Mouse (Mus musculus): ENCODE measurements around the gene Timm23.
"Not testable (repeated sequence)": the region's sequence is repeated elsewhere in the genome, so short reads cannot be mapped to it uniquely, and the experiment has no call there.

Timm23 gene

GRCm38 (mm10) chr14:32164173-32165051 is 37.3 kb downstream of the Timm23 start:
- no peak for DNase-seq

DNA sequence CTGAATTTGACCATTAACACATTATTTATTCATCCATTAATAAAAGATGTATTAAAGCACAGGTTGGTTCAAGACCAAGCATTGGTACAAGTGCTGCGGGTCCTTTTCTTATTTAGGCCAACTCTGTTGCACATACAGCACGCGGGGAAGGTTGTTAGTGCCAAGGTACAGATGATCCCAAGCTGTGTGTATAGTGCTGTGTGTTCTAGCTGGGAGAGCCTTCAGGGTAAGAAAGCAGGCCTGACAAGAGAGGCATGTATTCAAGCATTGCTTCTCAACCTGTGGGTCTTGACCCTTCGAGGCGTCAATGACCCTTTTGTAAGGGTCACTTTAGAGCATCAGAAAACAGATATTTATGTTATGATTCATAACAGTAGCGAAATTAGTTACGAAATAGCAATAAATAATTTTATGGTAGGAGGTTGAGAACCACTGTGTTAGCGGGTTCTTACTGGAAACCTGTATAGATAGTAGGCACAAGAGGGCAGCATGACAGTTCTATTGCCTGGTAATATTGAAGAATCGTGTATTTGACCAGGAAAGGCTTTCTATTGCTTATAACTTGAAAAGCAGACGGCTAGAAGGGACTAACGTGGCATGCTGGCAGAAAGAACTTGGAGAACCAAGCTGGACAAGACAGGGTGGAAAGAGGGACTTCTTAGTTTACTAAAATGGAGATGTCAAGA is 38.4 kb downstream of the Timm23 start:
- DNase-seq: no peak

- DNase-seq: no peak
Measured at GRCm38 (mm10) chr14:32162231-32162630, 39.5 kb downstream of the Timm23 start.

- no peak for DNase-seq
Measured at GRCm38 (mm10) chr14:32161090-32161885, 40.4 kb downstream of the Timm23 start.

DNA sequence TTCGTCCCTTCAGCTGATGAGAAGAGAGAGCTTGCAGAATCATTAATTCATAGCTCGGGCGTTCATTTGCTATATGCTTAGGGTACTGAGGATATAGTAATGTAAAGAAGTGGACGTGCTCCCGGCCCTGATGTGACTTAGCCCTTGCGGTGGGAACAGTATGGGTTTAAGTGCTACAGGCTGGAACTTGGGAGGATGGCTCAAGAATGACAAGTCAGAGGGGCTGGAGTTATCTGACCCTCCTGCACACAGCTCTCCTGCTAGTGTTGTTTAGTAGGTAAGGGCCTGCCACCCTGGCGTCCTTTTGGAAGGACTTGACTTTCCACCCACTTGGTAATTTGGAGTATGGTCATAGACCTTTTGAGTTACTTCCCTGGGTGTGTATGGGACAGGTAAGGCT is 41.1 kb downstream of the Timm23 start:
- no peak for DNase-seq

DNA sequence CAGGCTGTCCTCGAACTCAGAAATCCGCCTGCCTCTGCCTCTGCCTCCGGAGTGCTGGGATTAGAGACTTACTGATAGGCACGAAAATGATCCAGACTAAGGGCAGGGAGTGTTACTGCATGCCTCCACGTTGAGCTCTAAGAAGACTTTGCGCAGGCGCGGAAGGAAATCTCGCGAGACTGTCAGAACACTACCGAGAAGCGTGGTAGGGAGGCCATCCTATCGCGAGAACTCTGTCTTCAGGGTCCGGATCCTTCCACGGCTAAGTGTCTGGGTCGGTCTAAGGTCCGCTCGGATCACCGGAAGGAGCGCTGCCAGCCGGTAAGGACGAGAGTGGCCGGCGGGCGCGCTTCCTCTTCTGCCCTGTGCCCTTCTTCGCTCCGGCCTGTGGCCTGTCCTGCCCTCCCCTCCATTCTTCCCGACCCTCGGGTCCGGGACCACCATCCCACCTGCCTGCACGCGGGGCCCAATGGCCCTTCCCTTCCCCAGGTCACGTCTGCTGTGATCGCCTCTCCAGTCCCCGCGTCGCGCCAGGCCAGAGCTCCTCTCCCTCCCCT is 41.9 kb downstream of the Timm23 start, which contains the start of gene Ncoa4:
Ncoa4 (plus strand) TSS at position 176 of the 557 bp plus-strand sequence.
- peak; percentile 98 for DNase-seq

DNA sequence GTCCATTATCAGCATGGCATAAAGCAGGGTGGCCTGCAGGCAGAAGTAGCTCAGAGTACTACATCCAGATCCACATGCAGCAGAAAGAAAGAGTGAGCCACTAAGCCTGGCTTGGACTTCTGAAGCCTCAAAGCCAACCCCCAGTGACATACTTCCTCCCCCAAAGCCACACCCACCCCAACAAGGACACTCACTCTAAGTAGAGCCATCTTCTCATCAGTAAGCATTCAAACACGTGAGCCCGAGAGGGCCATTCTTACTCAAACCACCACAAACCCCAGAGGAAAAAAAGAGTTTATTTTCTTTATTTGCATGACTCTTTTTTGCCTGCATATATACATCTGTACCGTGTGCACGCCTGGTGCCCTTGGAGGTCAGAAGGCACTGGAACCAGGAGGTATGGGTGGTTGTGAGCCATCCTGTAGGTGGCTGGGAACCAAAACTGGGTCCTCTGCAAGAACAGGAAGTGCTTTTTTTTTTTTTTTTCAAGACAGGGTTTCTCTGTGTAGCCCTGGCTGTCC is 42.5 kb downstream of the Timm23 start:
- DNase-seq: no peak

- DNase-seq: no peak
Measured at GRCm38 (mm10) chr14:32154758-32155157, 46.9 kb downstream of the Timm23 start.

- no peak for DNase-seq
Measured at GRCm38 (mm10) chr14:32153156-32153555, 48.5 kb downstream of the Timm23 start.

GRCm38 (mm10) chr14:32152243-32152965 is 49.3 kb downstream of the Timm23 start:
- DNase-seq: no peak

DNA sequence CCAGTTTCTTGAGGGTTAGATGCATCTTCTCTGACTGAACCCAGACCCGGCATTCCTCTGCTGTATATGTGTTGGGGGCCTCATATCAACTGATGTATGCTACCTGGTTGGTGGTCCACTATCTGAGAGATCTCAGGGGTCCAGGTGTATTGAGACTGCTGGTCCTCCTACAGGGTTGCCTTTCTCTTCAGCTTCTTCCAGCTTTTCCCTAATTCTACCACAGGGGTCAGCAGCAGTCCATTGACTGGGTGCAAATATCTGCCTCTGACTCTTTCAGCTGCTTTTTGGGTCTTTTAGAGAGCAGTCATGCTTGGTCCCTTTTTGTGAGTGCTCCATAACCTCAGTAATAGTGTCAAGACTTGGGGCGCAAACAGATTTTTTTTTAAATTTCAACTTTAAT is 50.8 kb downstream of the Timm23 start:
- no peak for DNase-seq

DNA sequence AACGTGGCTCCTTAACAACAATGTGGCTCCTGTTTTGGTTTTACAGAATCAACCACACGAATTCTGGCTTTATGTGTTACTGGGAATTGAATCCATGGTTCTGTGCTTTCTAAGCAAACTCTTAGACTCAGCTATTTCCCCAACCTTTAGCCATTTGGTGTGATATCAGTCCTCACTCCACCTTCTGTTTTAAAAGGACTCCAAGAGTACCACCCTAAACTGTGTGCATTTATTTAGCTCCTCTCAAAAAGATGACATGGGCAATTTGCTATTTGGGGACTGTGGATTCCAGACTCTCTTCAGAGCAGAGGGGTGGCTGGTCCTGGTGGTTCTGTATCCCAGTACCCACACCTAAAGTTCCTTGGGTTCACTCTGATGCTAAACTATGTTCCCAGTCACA is 55.1 kb downstream of the Timm23 start:
- no peak for DNase-seq

DNA sequence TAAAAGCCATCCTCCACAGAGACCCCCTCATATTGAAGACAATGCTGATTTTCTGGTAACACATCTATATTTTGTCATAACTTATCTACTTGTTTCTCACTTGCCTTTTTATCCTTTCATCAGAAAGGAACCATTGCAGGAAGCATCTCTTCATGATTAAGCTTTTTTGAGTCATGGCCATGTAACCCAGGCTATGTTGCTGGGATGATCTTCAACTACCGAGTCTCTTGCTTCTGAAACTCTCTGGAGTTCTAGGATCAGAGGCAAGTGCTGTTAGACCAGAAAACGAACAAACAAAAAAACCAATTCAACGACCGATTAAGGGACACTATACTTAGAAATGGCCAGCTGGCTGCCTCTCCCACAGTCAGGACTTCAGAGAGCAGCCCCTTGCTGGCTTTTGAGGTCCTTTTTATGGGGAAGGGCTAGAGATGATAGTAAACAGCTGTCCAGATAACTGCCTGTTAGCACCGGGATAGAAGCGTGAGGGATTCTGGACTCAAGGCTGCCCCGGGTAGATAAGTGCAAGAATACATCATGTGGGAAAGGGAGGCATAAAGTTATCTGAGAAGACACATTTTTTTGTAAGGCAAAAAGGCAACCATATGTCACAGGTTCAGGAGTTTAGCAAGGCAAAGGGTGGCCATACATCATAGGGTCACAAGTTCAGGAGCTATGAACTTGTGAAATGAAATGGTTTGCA is 55.7 kb downstream of the Timm23 start:
- DNase-seq: no peak

- DNase-seq: no peak
Measured at GRCm38 (mm10) chr14:32145401-32145800, 56.3 kb downstream of the Timm23 start.

DNA sequence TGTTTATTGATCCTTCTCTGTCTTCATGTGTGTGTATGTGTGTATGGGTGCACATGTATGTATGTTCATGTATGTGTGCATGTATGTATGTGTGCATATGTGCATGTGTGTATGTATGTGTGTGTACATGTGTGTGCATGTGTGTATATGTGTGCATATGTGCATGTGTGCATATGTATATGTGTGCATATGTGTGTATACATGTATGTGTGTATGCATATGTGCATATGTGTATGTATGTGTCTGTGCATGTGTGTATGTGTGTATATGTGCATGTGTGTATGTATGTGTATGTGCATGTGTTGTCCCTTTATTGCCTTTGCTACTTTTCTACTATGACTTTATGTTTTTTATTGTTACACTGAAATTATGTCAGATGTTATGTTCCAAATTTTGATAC is 57.0 kb downstream of the Timm23 start:
- DNase-seq: no peak

GRCm38 (mm10) chr14:32141723-32142122 is 60.0 kb downstream of the Timm23 start, which contains the start of gene Msmb:
Msmb (plus strand) TSS chr14:32142023.
- no peak for DNase-seq

- DNase-seq: no peak
Measured at GRCm38 (mm10) chr14:32140359-32140965, 61.2 kb downstream of the Timm23 start.

DNA sequence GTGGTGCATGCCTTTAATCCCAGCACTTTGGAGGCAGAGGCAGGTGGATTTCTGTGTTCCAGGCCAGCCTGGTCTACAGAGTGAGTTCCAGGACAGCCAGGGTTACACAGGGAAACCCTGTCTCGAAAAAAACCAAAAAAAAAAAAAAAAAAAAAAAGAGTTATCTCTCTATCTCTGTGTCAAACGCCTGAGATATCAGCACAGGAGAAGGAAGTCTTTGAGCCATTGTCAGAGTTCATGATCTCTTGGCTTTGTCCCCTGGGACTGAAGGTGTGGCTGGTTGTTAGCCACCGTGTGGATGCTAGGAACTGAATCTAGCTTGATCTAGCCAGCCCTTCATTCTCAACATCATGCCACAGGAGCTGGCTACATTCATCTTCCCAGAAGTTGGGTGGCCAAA is 65.2 kb downstream of the Timm23 start:
- not testable (repeated sequence) for DNase-seq

- no peak for DNase-seq
Measured at GRCm38 (mm10) chr14:32134293-32134692, 67.4 kb downstream of the Timm23 start.

DNA sequence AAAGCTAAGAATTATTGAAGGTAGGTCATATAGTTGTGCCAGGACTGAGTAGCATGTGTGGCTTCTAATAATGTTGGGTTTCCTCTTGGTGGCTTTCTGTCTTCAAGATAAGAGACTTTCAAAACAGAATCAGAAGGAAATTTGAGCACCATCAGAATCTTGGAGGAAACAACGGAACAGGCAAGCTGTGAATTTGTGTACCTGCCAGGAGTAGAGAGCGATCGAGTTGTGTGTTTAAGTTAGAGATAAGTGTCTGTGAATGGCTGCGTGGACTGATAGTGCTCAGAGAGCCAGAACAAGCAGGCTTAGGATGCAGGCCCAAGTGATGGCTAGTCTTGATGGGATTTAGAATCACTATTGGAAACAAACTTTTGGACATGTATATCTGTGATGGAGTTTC is 69.9 kb downstream of the Timm23 start:
- no peak for DNase-seq
